Mouse (Mus musculus) olfactory bulb, adult 2 months (tissue): Measurements from ENCODE around the gene Cwc25.

Experiments
- CTCF ChIP-seq: fragments of 200-500 bp; IDR thresholded peaks from 2 replicates; pipeline ENCODE4 v1.5.1; 2012; ENCODE audit warnings: low read depth, mild to moderate bottlenecking, low read length, moderate library complexity; ENCODE audit not compliant: insufficient read depth
- POLR2A ChIP-seq: fragments of 200-500 bp; IDR thresholded peaks from 2 replicates; pipeline ENCODE4 v1.6.1; 2012; ENCODE audit warnings: mild to moderate bottlenecking, low read depth, low read length, moderate library complexity; ENCODE audit not compliant: insufficient read depth

GRCm38 (mm10) chr11:97716021-97716420 lies 50.3 kb downstream of the Cwc25 start:
- TF ChIP-seq CTCF (no peak), POLR2A (no peak)
